Mouse (Mus musculus): Measurements from ENCODE around the gene Iqgap3. TPM values are rescaled to one million over a fixed set of nuclear protein-coding genes. Genes with fewer than 3 reads are reported as not detected.

Gene Iqgap3
- total RNA-seq, 2 experiments from 2014 or later = 1.9 to 2.0 TPM

- DNase-seq (ENCODE audit: extremely low spot score in 1 of 2, low spot score in 2 of 2) = no peak
- intact Hi-C loops (cut with DNase I) = loop anchor here (5.0 kb wide), 1 partner anchor 85 kb away; no protein-coding TSS in a partner anchor
These were observed 5.9 kb downstream of the Iqgap3 start for GRCm38 (mm10) chr3:88087688-88088087.

- intact Hi-C loops (cut with DNase I) = loop anchor here (10.0 kb wide), 1 partner anchor 155 kb away; no protein-coding TSS in a partner anchor
- DNase-seq (ENCODE audit: extremely low spot score in 1 of 2, low spot score in 2 of 2) = no peak
These were observed 8.3 kb downstream of the Iqgap3 start for GRCm38 (mm10) chr3:88090106-88090505.

GRCm38 (mm10) chr3:88090616-88091015 lies 8.8 kb downstream of the Iqgap3 start:
- intact Hi-C loops (cut with DNase I) = loop anchor here (10.0 kb wide), 1 partner anchor 154 kb away; no protein-coding TSS in a partner anchor
- no peak for DNase-seq (ENCODE audit: extremely low spot score in 1 of 2, low spot score in 2 of 2)

- no peak for DNase-seq (ENCODE audit: extremely low spot score in 1 of 2, low spot score in 2 of 2)
- intact Hi-C loops (cut with DNase I) = loop anchor here (10.0 kb wide), 1 partner anchor 151 kb away; no protein-coding TSS in a partner anchor
These were observed 12.4 kb downstream of the Iqgap3 start for GRCm38 (mm10) chr3:88094126-88094525.

GRCm38 (mm10) chr3:88097666-88098065 lies 15.9 kb downstream of the Iqgap3 start:
- intact Hi-C loops (cut with DNase I) = loop anchor here (5.0 to 10.0 kb wide), 2 partner anchors 35 to 147 kb away; no protein-coding TSS in a partner anchor
- no peak for DNase-seq (ENCODE audit: extremely low spot score in 1 of 2, low spot score in 2 of 2)

GRCm38 (mm10) chr3:88100251-88100650 lies 18.5 kb downstream of the Iqgap3 start:
- DNase-seq (ENCODE audit: extremely low spot score in 1 of 2, low spot score in 2 of 2) = peak in 1 of 2 experiments; percentile 59
- intact Hi-C loops (cut with DNase I) = no loop called here

GRCm38 (mm10) chr3:88101736-88102135 lies 20.0 kb downstream of the Iqgap3 start:
- DNase-seq (ENCODE audit: extremely low spot score in 1 of 2, low spot score in 2 of 2) = no peak
- intact Hi-C loops (cut with DNase I) = no loop called here

GRCm38 (mm10) chr3:88102196-88102595 lies 20.4 kb downstream of the Iqgap3 start:
- no peak for DNase-seq (ENCODE audit: extremely low spot score in 1 of 2, low spot score in 2 of 2)
- intact Hi-C loops (cut with DNase I) = no loop called here

- intact Hi-C loops (cut with DNase I) = no loop called here
- DNase-seq (ENCODE audit: extremely low spot score in 1 of 2, low spot score in 2 of 2) = no peak
These were observed 20.8 kb downstream of the Iqgap3 start for GRCm38 (mm10) chr3:88102611-88103010.

GRCm38 (mm10) chr3:88106126-88106525 lies 24.4 kb downstream of the Iqgap3 start:
- intact Hi-C loops (cut with DNase I) = no loop called here

GRCm38 (mm10) chr3:88109126-88109525 lies 27.4 kb downstream of the Iqgap3 start:
- DNase-seq (ENCODE audit: extremely low spot score in 1 of 2, low spot score in 2 of 2) = no peak
- intact Hi-C loops (cut with DNase I) = no loop called here

More at GRCm38 (mm10) chr3:88106126-88106525, 24.4 kb downstream of the Iqgap3 start:
- no peak for DNase-seq (ENCODE audit: extremely low spot score in 1 of 2, low spot score in 2 of 2)

- no peak for DNase-seq (ENCODE audit: extremely low spot score in 1 of 2, low spot score in 2 of 2)
- intact Hi-C loops (cut with DNase I) = no loop called here
These were observed 32.6 kb downstream of the Iqgap3 start for GRCm38 (mm10) chr3:88114396-88114795.

GRCm38 (mm10) chr3:88120117-88120651 lies 38.4 kb downstream of the Iqgap3 start:
- DNase-seq (ENCODE audit: extremely low spot score in 1 of 2, low spot score in 2 of 2) = no peak
- intact Hi-C loops (cut with DNase I) = no loop called here

- no peak for DNase-seq (ENCODE audit: extremely low spot score in 1 of 2, low spot score in 2 of 2)
- intact Hi-C loops (cut with DNase I) = no loop called here
These were observed 39.7 kb downstream of the Iqgap3 start for GRCm38 (mm10) chr3:88121164-88122131.

GRCm38 (mm10) chr3:88125195-88125594 lies 43.4 kb downstream of the Iqgap3 start:
- intact Hi-C loops (cut with DNase I) = no loop called here
- DNase-seq (ENCODE audit: extremely low spot score in 1 of 2, low spot score in 2 of 2) = no peak

GRCm38 (mm10) chr3:88126181-88126580 lies 44.4 kb downstream of the Iqgap3 start:
- intact Hi-C loops (cut with DNase I) = no loop called here
- no peak for DNase-seq (ENCODE audit: extremely low spot score in 1 of 2, low spot score in 2 of 2)

- no peak for DNase-seq (ENCODE audit: extremely low spot score in 1 of 2, low spot score in 2 of 2)
- intact Hi-C loops (cut with DNase I) = no loop called here
These were observed 45.9 kb downstream of the Iqgap3 start for GRCm38 (mm10) chr3:88127636-88128035.

- no peak for DNase-seq (ENCODE audit: extremely low spot score in 1 of 2, low spot score in 2 of 2)
- intact Hi-C loops (cut with DNase I) = no loop called here
These were observed 46.3 kb downstream of the Iqgap3 start for GRCm38 (mm10) chr3:88128056-88128455.

- intact Hi-C loops (cut with DNase I) = no loop called here
- no peak for DNase-seq (ENCODE audit: extremely low spot score in 1 of 2, low spot score in 2 of 2)
These were observed 47.2 kb downstream of the Iqgap3 start for GRCm38 (mm10) chr3:88129006-88129405.

GRCm38 (mm10) chr3:88131071-88131470 lies 49.3 kb downstream of the Iqgap3 start:
- intact Hi-C loops (cut with DNase I) = loop anchor here (5.0 kb wide), 1 partner anchor 34 kb away; no protein-coding TSS in a partner anchor
- DNase-seq (ENCODE audit: extremely low spot score in 1 of 2, low spot score in 2 of 2) = no peak
